Mouse (Mus musculus) CH12.LX (cell line): ENCODE data around the gene Gm20388.

Experiments used
- CTCF ChIP-seq, 2 experiments: IDR thresholded peaks in 1 of 2; conservative IDR thresholded peaks in 1 of 2; 2 replicates each; pipeline ENCODE4 v1.5.1; 2011 to 2012; ENCODE audit warnings: low read depth in 2 of 2, low read length in 2 of 2, improper control_type of control experiment in 1 of 2, inconsistent platforms in 1 of 2, mild to moderate bottlenecking in 1 of 2, moderate library complexity in 1 of 2
- ELF1 ChIP-seq: IDR thresholded peaks from 2 replicates; pipeline ENCODE4 v1.6.1; 2014; ENCODE audit warnings: low read depth, mild to moderate bottlenecking, inconsistent platforms, low read length, improper control_type of control experiment
- EP300 ChIP-seq: IDR thresholded peaks from 2 replicates; pipeline ENCODE4 v1.6.1; 2011; ENCODE audit warnings: low read length, improper control_type of control experiment
- IRF4 ChIP-seq: IDR thresholded peaks from 2 replicates; pipeline ENCODE4 v1.6.1; 2014; ENCODE audit warnings: low read depth, mild to moderate bottlenecking, inconsistent platforms, low read length, improper control_type of control experiment
- JUND ChIP-seq: conservative IDR thresholded peaks from 2 replicates; pipeline ENCODE4 v1.6.1; 2011; ENCODE audit warnings: low read depth, low read length, improper control_type of control experiment
- MAFK ChIP-seq: IDR thresholded peaks from 2 replicates; pipeline ENCODE4 v1.6.1; 2011; ENCODE audit warnings: low read length, improper control_type of control experiment; ENCODE audit not compliant: insufficient replicate concordance
- MAZ ChIP-seq: IDR thresholded peaks from 2 replicates; pipeline ENCODE4 v1.6.1; 2012; ENCODE audit warnings: low read depth, mild to moderate bottlenecking, inconsistent platforms, low read length, improper control_type of control experiment, moderate library complexity
- MXI1 ChIP-seq: IDR thresholded peaks from 2 replicates; pipeline ENCODE4 v1.6.1; 2011; ENCODE audit warnings: mild to moderate bottlenecking, low read depth, low read length, improper control_type of control experiment
- POLR2A ChIP-seq: IDR thresholded peaks from 2 replicates; pipeline ENCODE4 v1.6.1; 2011; ENCODE audit warnings: low read depth, mild to moderate bottlenecking, improper control_type of control experiment, low read length
- POLR2AphosphoS2 ChIP-seq: IDR thresholded peaks from 2 replicates; pipeline ENCODE4 v1.6.1; 2011; ENCODE audit warnings: low read depth, low read length, improper control_type of control experiment
- SIN3A ChIP-seq: IDR thresholded peaks from 2 replicates; pipeline ENCODE4 v1.6.1; 2012; ENCODE audit warnings: low read length, improper control_type of control experiment, inconsistent platforms
- SMC3 ChIP-seq: IDR thresholded peaks from 2 replicates; pipeline ENCODE4 v1.6.1; 2011; ENCODE audit warnings: low read depth, low read length, improper control_type of control experiment

GRCm38 (mm10) chr8:122340761-122341160 is 2430.1 kb downstream of the Gm20388 start:
- TF ChIP-seq POLR2A (no peak), MAZ (no peak), MXI1 (no peak), EP300 (no peak), POLR2AphosphoS2 (no peak), CTCF (conservative IDR thresholded peaks at IDR 0.05 in 1 of 2, IDR thresholded peaks at IDR 0.05 in 1 of 2; ENCODE audit: low read depth in 2 of 2, low read length in 2 of 2) (no peak), SMC3 (no peak), ELF1 (no peak), JUND (no peak), IRF4 (no peak), SIN3A (no peak), MAFK (no peak)
